Mouse (Mus musculus) hindbrain, embryonic 11.5 days (tissue): Measurements from ENCODE around the gene Tbccd1. TPM values are rescaled to one million over a fixed set of nuclear protein-coding genes. Genes with fewer than 3 reads are reported as not detected.

ENCODE experiments used
- ATAC-seq: fragments of 200-750 bp; cut with Nextera tagmentation; 2 replicates; pipeline ENCODE4 v1.8.0; 2017; ENCODE audit warnings: mild to moderate bottlenecking, moderate TSS enrichment, moderate library complexity; ENCODE audit not compliant: low FRiP score
- DNase-seq: peaks from one replicate; pipeline ENCODE4 v3.0.0-alpha.2; 2015; ENCODE audit warnings: low spot score
- H3K27ac ChIP-seq: fragments of 300-500 bp; sonication (generic); 2 replicates; pipeline ENCODE4 v1.5.1; 2014; ENCODE audit warnings: mild to moderate bottlenecking, low read depth, low read length
- H3K27me3 ChIP-seq: fragments of 300-500 bp; sonication (generic); 2 replicates; pipeline ENCODE4 v1.6.1; 2014; ENCODE audit warnings: mild to moderate bottlenecking, low read length, moderate library complexity, mixed read lengths; ENCODE audit not compliant: control insufficient read depth, insufficient read depth
- H3K36me3 ChIP-seq: fragments of 300-500 bp; sonication (generic); 2 replicates; pipeline ENCODE4 v1.6.1; 2014; ENCODE audit warnings: mild to moderate bottlenecking, low read length, moderate library complexity, mixed read lengths; ENCODE audit not compliant: control insufficient read depth, insufficient read depth
- H3K4me1 ChIP-seq: fragments of 300-500 bp; sonication (generic); replicated peaks from 2 replicates; pipeline ENCODE4 v1.6.1; 2014; ENCODE audit warnings: low read length, mixed read lengths; ENCODE audit not compliant: control insufficient read depth, insufficient read depth
- H3K4me2 ChIP-seq: fragments of 300-500 bp; sonication (generic); replicated peaks from 2 replicates; pipeline ENCODE4 v1.6.1; 2014; ENCODE audit warnings: mild to moderate bottlenecking, low read depth, low read length
- H3K4me3 ChIP-seq: fragments of 300-500 bp; sonication (generic); 2 replicates; pipeline ENCODE4 v1.5.1; 2014; ENCODE audit warnings: low read depth, low read length
- H3K9ac ChIP-seq: fragments of 300-500 bp; sonication (generic); 2 replicates; pipeline ENCODE4 v1.6.1; 2014; ENCODE audit warnings: low read depth, low read length
- H3K9me3 ChIP-seq: fragments of 300-500 bp; sonication (generic); 2 replicates; pipeline ENCODE4 v1.6.1; 2016; ENCODE audit warnings: low read length; ENCODE audit not compliant: control insufficient read depth
- WGBS: fragments of 180-500 bp; shearing (Covaris S2); extraction: QIAGEN DNeasy Blood & Tissue Kit; methylation state at CpG from one replicate; pipeline ENCODE4 v1.1.7; 2014; 5-methylcytosine and 5-hydroxymethylcytosine counted together
- polyA plus RNA-seq: library from polyadenylated mRNA; unstranded; fragments of >200 nt; fragmentation: Nextera tagmentation; extraction: Ambion mirVana; gene quantifications from 2 replicates; pipeline ENCODE4 v1.2.1, GENCODE M21; 2014

Gene Tbccd1
- polyA plus RNA-seq, 1 experiment from 2014 or later = 33.6 TPM

DNA sequence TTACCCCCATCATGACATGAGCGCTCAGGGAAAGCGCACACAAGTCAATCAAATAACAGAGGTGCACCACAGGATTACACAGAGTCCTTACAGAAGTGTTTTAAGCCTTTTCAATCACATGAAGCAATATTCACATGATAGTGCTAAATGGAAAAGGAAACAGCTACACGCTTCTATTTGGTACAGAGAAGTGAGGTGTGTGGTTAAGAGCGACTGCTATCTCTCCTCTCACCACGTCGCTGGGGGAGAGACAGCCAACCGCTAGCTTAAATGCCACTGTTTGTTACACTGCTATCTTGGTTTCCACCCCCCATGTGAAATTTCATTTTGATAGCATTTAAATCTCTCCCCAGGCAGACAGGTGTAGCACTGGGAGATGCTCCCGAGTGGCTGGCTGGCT is 32.2 kb upstream of the Tbccd1 start:
- no peaks in the 10 kb centered on the region for H3K36me3 ChIP-seq
- ATAC-seq (no peak), DNase-seq (no peak)
- no peaks in the 10 kb centered on the region for H3K9me3 ChIP-seq
- H3K4me1 ChIP-seq = no peaks in the 10 kb centered on the region
- no peak overlapping the region for H3K27ac ChIP-seq
- 89% methylated on average over 8 of the region's 8 CpGs for WGBS
- no peak overlapping the region for H3K9ac ChIP-seq
- no peaks in the 10 kb centered on the region for H3K27me3 ChIP-seq
- no peak overlapping the region for H3K4me3 ChIP-seq
- no peak overlapping the region for H3K4me2 ChIP-seq

DNA sequence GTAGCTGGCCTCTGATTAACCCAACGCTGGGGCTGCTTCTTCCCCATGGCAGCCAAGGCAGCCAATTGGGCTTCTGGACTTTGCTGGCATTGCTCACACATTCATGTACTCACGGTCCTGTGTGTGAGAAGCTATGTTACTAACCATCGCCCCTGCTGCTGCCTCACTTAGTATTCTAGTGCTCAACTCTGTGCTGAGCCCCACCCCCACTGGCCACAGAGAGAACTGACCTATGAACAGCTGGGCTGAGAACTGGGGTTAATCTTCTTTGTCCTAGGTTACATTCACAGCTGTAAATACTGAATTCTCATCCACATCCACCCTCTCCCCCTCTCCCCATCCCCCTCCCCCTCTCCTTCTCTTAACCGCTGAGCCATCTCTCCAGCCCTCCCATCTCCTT is 31.4 kb upstream of the Tbccd1 start:
- ATAC-seq (no peak), DNase-seq (peak; percentile 23)
- no peaks in the 10 kb centered on the region for H3K9me3 ChIP-seq
- no peaks in the 10 kb centered on the region for H3K4me1 ChIP-seq
- H3K4me2 ChIP-seq = no peak overlapping the region
- H3K27me3 ChIP-seq = no peaks in the 10 kb centered on the region
- no peak overlapping the region for H3K9ac ChIP-seq
- WGBS = 62% methylated on average over 3 of the region's 4 CpGs
- no peaks in the 10 kb centered on the region for H3K36me3 ChIP-seq
- no peak overlapping the region for H3K4me3 ChIP-seq
- H3K27ac ChIP-seq = no peak overlapping the region

DNA sequence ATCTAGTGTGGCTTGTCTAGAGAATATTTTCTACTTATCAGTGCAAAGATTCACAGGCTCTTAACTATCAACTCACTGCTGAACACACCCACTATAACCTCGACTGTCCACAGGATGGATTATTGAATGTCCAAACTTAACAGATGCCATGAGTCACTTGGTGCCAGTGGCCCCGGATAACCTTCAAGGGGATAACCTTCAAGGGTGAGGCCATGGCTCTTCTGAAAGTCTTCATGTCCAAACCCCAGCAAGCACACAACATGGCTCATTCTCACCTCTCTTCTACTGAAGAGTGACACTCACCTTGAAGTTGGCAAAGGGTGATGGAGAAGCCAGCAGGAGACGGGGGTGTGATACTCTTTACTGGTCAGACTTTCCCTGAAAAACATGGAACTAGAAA is 29.3 kb upstream of the Tbccd1 start:
- WGBS = 84% methylated on average over 3 of the region's 3 CpGs
- Histone ChIP-seq H3K4me3 (no peak overlapping the region), H3K4me2 (no peak overlapping the region), H3K9ac (no peak overlapping the region), H3K27me3 (no peaks in the 10 kb centered on the region), H3K27ac (no peak overlapping the region), H3K4me1 (no peaks in the 10 kb centered on the region), H3K9me3 (no peaks in the 10 kb centered on the region), H3K36me3 (no peaks in the 10 kb centered on the region)
- ATAC-seq = no peak
- no peak for DNase-seq

DNA sequence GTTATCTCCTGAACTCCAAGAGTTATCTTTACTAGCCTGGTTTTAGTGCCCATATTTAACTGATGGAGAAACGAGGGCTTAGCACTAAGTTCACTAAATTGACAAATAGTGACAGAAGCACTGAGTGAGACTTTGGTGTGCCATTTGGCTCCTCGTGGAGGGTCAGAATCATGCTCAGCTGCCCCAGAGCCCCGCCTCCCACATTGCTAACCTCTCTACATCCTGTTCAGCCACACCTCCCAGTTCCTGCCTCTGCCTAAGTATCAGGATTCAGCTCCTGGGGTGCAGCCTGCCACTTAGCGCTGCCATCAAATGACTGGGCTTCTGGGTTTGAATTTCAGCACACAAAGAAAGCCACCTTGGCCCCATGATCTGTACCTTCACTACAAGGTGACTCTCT is 27.9 kb upstream of the Tbccd1 start:
- ATAC-seq = no peak
- 57% methylated on average over 4 of the region's 4 CpGs for WGBS
- no peak for DNase-seq

DNA sequence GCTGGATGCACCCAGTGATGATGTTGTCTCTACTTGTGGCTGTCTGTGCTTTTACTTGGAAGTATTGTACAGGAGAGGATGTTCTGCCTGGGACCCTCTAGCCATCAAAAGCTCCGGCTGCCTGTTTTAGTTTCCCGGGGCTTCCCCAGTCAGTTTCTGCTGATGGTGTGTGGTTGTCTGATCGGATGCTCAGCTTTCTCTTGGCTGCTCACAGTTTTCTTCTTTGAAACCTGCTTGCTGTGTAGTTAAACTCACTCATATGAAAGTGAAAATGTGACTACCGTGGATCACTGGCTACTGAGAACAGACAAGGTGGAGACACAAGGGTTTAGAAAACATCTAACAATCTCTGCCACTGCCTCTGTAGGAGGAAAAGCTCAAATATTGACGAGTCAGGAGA is 26.0 kb upstream of the Tbccd1 start:
- H3K9me3 ChIP-seq = no peaks in the 10 kb centered on the region
- no peak overlapping the region for H3K4me2 ChIP-seq
- no peak overlapping the region for H3K27ac ChIP-seq
- H3K27me3 ChIP-seq = no peaks in the 10 kb centered on the region
- ATAC-seq (no peak), DNase-seq (no peak)
- H3K9ac ChIP-seq = no peak overlapping the region
- no peaks in the 10 kb centered on the region for H3K36me3 ChIP-seq
- H3K4me3 ChIP-seq = no peak overlapping the region
- 86% methylated on average over 5 of the region's 5 CpGs for WGBS
- no peaks in the 10 kb centered on the region for H3K4me1 ChIP-seq

More for the DNA sequence above, 27.9 kb upstream of the Tbccd1 start:
- H3K36me3 ChIP-seq = no peaks in the 10 kb centered on the region
- no peak overlapping the region for H3K9ac ChIP-seq
- no peaks in the 10 kb centered on the region for H3K4me1 ChIP-seq
- H3K9me3 ChIP-seq = no peaks in the 10 kb centered on the region
- H3K27ac ChIP-seq = no peak overlapping the region
- H3K4me2 ChIP-seq = no peak overlapping the region
- no peaks in the 10 kb centered on the region for H3K27me3 ChIP-seq
- H3K4me3 ChIP-seq = no peak overlapping the region

DNA sequence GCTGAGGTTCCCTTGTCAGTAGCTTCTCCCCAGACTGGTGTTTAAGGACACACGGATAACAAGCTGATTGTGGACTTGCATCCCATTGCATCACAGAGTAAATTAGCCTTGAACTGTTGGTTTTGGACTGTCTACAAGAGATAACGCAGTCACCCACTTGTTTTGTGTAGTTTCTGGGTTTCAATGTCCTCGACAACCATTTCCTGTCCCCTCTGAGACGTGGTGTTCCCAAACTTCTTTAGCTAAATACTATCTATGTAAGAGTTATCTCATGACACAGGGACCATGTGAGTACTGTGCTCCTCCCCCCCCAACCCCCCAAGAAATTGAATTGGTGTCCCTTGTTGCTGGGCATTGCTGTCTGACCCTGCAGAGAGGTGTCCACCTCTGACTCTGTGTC is 24.0 kb upstream of the Tbccd1 start:
- Histone ChIP-seq H3K4me2 (no peak overlapping the region), H3K27me3 (no peaks in the 10 kb centered on the region), H3K36me3 (no peaks in the 10 kb centered on the region), H3K27ac (no peak overlapping the region), H3K4me3 (no peak overlapping the region), H3K4me1 (no peaks in the 10 kb centered on the region), H3K9me3 (no peaks in the 10 kb centered on the region), H3K9ac (no peak overlapping the region)
- 80% methylated on average over 4 of the region's 4 CpGs for WGBS
- no peak for ATAC-seq
- DNase-seq = no peak

DNA sequence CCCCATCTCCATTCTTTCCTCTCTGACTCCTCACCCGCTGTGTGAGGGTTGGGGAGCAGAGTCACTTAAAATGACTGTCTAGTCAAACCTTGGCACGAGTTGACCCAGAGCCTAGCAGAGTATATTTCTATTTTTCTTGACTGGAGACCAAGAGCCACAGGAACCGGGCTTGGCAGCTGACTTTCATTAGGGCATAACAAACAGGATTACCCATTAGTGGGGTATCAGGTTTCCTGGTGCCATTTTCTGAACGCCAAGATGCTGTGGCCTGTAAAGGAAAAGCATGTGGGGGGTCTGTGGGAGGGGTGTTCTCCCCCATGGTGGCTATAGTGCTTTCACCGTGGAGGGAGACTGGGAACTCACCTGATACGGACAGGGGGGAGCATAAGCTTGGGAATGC is 23.4 kb upstream of the Tbccd1 start:
- ATAC-seq (no peak), DNase-seq (no peak)
- Histone ChIP-seq H3K4me2 (no peak overlapping the region), H3K27ac (no peak overlapping the region), H3K4me1 (no peaks in the 10 kb centered on the region), H3K9me3 (no peaks in the 10 kb centered on the region), H3K9ac (no peak overlapping the region), H3K36me3 (no peaks in the 10 kb centered on the region), H3K4me3 (no peak overlapping the region), H3K27me3 (no peaks in the 10 kb centered on the region)
- WGBS = 18% methylated on average over 6 of the region's 6 CpGs

DNA sequence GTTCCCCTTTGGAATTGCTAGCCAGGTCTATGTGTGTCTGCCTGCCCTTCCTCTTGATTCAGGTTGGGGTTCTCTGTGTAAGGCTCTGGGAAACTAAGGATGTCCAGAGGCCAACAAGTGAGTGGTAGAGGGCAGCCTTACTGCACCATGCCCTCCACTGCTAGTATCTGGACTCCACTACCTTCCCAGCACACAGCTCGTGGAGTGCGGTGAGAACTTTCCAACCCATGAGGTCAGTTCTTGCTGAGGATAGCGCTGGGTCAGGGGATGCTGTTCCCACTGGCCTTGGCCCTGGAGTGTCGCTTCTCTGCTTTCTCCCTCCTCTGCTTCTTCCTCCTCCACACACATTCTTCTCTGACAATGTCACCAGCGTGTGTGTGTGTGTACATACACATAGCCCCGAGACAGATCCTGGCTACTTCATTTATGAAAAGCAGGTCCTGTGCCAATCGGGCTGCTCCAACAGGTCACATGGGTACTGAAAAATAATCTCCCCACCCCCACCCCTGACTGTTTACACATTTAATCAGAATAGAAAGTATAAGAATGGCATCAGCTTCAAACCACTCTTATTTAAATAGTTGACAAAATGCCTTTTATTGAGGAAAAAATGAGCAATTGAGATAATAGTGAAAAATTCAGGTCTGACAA is 22.6 kb upstream of the Tbccd1 start:
- DNase-seq = no peak
- H3K9ac ChIP-seq = no peak overlapping the region
- WGBS = 69% methylated on average over 7 of the region's 7 CpGs

DNA sequence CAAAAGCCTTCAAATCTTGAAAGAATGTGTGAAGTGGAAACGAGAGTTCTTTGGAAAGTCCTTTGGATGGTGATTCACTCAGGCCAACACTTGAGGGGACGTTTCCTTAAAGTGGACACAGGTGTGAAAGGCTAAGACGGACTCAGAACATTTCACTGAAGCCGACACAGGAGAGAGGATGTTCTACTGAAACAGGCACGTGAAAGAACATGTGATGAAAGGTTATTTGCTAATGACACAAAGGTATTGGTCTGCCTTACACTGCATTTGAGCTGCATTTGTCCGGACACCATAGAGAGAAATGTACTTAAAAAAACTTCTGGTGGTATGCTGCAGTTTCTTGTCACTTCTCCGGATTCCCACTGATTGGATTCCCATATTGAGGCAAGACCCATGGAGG is 21.2 kb upstream of the Tbccd1 start:
- Histone ChIP-seq H3K4me1 (no peaks in the 10 kb centered on the region), H3K9ac (no peak overlapping the region), H3K36me3 (no peaks in the 10 kb centered on the region), H3K27ac (no peak overlapping the region), H3K4me3 (no peak overlapping the region), H3K9me3 (no peaks in the 10 kb centered on the region), H3K4me2 (no peak overlapping the region), H3K27me3 (no peaks in the 10 kb centered on the region)
- no peak for ATAC-seq
- 85% methylated on average over 7 of the region's 7 CpGs for WGBS
- no peak for DNase-seq

More for the DNA sequence above, 22.6 kb upstream of the Tbccd1 start:
- Histone ChIP-seq H3K4me2 (no peak overlapping the region), H3K27ac (no peak overlapping the region), H3K27me3 (no peaks in the 10 kb centered on the region), H3K9me3 (no peaks in the 10 kb centered on the region), H3K4me1 (no peaks in the 10 kb centered on the region), H3K36me3 (no peaks in the 10 kb centered on the region), H3K4me3 (no peak overlapping the region)
- no peak for ATAC-seq
